Mouse (Mus musculus): ENCODE results near the gene Nfx1.

GRCm38 (mm10) chr4:41013351-41013750 is 42.6 kb downstream of the Nfx1 start:
- no peak for TF ChIP-seq CTCF (IDR thresholded peaks at IDR 0.05; ENCODE audit: low read depth, low read length)
- TF ChIP-seq POLR2A (IDR thresholded peaks at IDR 0.05; ENCODE audit: extremely low read depth, insufficient read depth, low read length) = no peak
